Mouse (Mus musculus) kidney, embryonic 14.5 days (tissue): ENCODE results near the gene Olfr279. TPM values are rescaled to one million over a fixed set of nuclear protein-coding genes. Genes with fewer than 3 reads are reported as not detected.
"Not testable (repeated sequence)": the region's sequence is repeated elsewhere in the genome, so short reads cannot be mapped to it uniquely, and the experiment has no call there.

Source experiments
- ATAC-seq: fragments of 200-750 bp; cut with Nextera tagmentation; 2 replicates; pipeline ENCODE4 v1.8.0; 2017; ENCODE audit warnings: moderate number of reproducible peaks, mild to moderate bottlenecking, moderate TSS enrichment, moderate library complexity; ENCODE audit not compliant: low FRiP score, low TSS enrichment
- H3K27ac ChIP-seq: fragments of 300-500 bp; sonication (generic); 2 replicates; pipeline ENCODE4 v1.5.1; 2014; ENCODE audit warnings: low read depth, mild to moderate bottlenecking, low read length, moderate library complexity, mixed read lengths
- H3K27me3 ChIP-seq: fragments of 300-500 bp; sonication (generic); 2 replicates; pipeline ENCODE4 v1.6.1; 2014; ENCODE audit warnings: mild to moderate bottlenecking, low read length; ENCODE audit not compliant: control insufficient read depth, insufficient read depth
- H3K36me3 ChIP-seq: fragments of 300-500 bp; sonication (generic); 2 replicates; pipeline ENCODE4 v1.6.1; 2014; ENCODE audit warnings: low read length, mixed read lengths; ENCODE audit not compliant: control insufficient read depth, insufficient read depth
- H3K4me1 ChIP-seq: fragments of 300-500 bp; sonication (generic); 2 replicates; pipeline ENCODE4 v1.6.1; 2014; ENCODE audit warnings: low read length, mixed read lengths; ENCODE audit not compliant: control insufficient read depth, insufficient read depth
- H3K4me2 ChIP-seq: fragments of 300-500 bp; sonication (generic); replicated peaks from 2 replicates; pipeline ENCODE4 v1.6.1; 2014; ENCODE audit warnings: low read depth, mild to moderate bottlenecking, low read length
- H3K4me3 ChIP-seq: fragments of 300-500 bp; sonication (generic); 2 replicates; pipeline ENCODE4 v1.5.1; 2014; ENCODE audit warnings: mild to moderate bottlenecking, low read length
- H3K9ac ChIP-seq: fragments of 300-500 bp; sonication (generic); 2 replicates; pipeline ENCODE4 v1.6.1; 2014; ENCODE audit warnings: low read depth, mild to moderate bottlenecking, low read length, moderate library complexity
- H3K9me3 ChIP-seq: fragments of 300-500 bp; sonication (generic); 2 replicates; pipeline ENCODE4 v1.6.1; 2016; ENCODE audit warnings: low read length; ENCODE audit not compliant: control insufficient read depth
- WGBS: fragments of 180-500 bp; shearing (Covaris S2); extraction: QIAGEN DNeasy Blood & Tissue Kit; methylation state at CpG from one replicate; pipeline ENCODE4 v1.1.7; 2014; 5-methylcytosine and 5-hydroxymethylcytosine counted together
- polyA plus RNA-seq: library from polyadenylated mRNA; unstranded; fragments of >200 nt; fragmentation: Nextera tagmentation; extraction: Ambion mirVana; gene quantifications from 2 replicates; pipeline ENCODE4 v1.2.1, GENCODE M21; 2014

Gene Olfr279
- polyA plus RNA-seq, 1 experiment from 2014 or later = not detected

GRCm38 (mm10) chr15:98506253-98506957, 14.2 kb downstream of the Olfr279 start:
- no peaks in the 10 kb centered on the region for H3K9me3 ChIP-seq
- no peak overlapping the region for H3K4me3 ChIP-seq
- no peak overlapping the region for H3K27ac ChIP-seq
- ATAC-seq = no peak
- H3K9ac ChIP-seq = no peak overlapping the region
- no peaks in the 10 kb centered on the region for H3K36me3 ChIP-seq
- no peaks in the 10 kb centered on the region for H3K27me3 ChIP-seq
- 84% methylated on average over 9 of the region's 9 CpGs for WGBS
- 0 out of 2 replicates have a peak, but pooled peaks cover 2% of the 10 kb centered on the region for H3K4me1 ChIP-seq
- H3K4me2 ChIP-seq = no peak overlapping the region

GRCm38 (mm10) chr15:98507321-98507720, 15.1 kb downstream of the Olfr279 start:
- Histone ChIP-seq H3K4me3 (no peak overlapping the region), H3K9ac (no peak overlapping the region), H3K27me3 (no peaks in the 10 kb centered on the region), H3K4me2 (no peak overlapping the region), H3K36me3 (no peaks in the 10 kb centered on the region), H3K9me3 (no peaks in the 10 kb centered on the region), H3K27ac (no peak overlapping the region), H3K4me1 (0 out of 2 replicates have a peak, but pooled peaks cover 2% of the 10 kb centered on the region)
- ATAC-seq = no peak
- WGBS = 80% methylated on average over 6 of the region's 6 CpGs

- WGBS = 65% methylated on average over 2 of the region's 2 CpGs
These were observed 17.2 kb downstream of the Olfr279 start for GRCm38 (mm10) chr15:98509387-98509786.

GRCm38 (mm10) chr15:98510438-98511385, 18.5 kb downstream of the Olfr279 start:
- 28% methylated on average over 25 of the region's 25 CpGs for WGBS
- no peaks in the 10 kb centered on the region for H3K27me3 ChIP-seq
- peak; percentile 58; the same call in 1 of the 2 replicates for ATAC-seq

More at GRCm38 (mm10) chr15:98509387-98509786, 17.2 kb downstream of the Olfr279 start:
- Histone ChIP-seq H3K27ac (no peak overlapping the region), H3K4me2 (no peak overlapping the region), H3K4me1 (0 out of 2 replicates have a peak, but pooled peaks cover 2% of the 10 kb centered on the region), H3K36me3 (no peaks in the 10 kb centered on the region), H3K9me3 (no peaks in the 10 kb centered on the region), H3K9ac (no peak overlapping the region), H3K4me3 (no peak overlapping the region), H3K27me3 (no peaks in the 10 kb centered on the region)
- no peak for ATAC-seq

GRCm38 (mm10) chr15:98511386-98511928, 19.3 kb downstream of the Olfr279 start:
- no peaks in the 10 kb centered on the region for H3K36me3 ChIP-seq
- H3K27me3 ChIP-seq = no peaks in the 10 kb centered on the region
- WGBS = 73% methylated on average over 13 of the region's 13 CpGs
- no peak overlapping the region for H3K4me2 ChIP-seq
- ATAC-seq = no peak
- H3K27ac ChIP-seq = no peak overlapping the region
- no peak overlapping the region for H3K9ac ChIP-seq
- 0 out of 2 replicates have a peak, but pooled peaks cover 2% of the 10 kb centered on the region for H3K4me1 ChIP-seq
- no peak overlapping the region for H3K4me3 ChIP-seq
- H3K9me3 ChIP-seq = no peaks in the 10 kb centered on the region

More at GRCm38 (mm10) chr15:98510438-98511385, 18.5 kb downstream of the Olfr279 start:
- H3K4me3 ChIP-seq = peak overlapping the region; percentile 18; the same call in 1 of the 2 replicates
- peak overlapping the region; percentile 43 for H3K4me2 ChIP-seq
- no peaks in the 10 kb centered on the region for H3K9me3 ChIP-seq
- 0 out of 2 replicates have a peak, but pooled peaks cover 2% of the 10 kb centered on the region for H3K4me1 ChIP-seq
- no peak overlapping the region for H3K27ac ChIP-seq
- H3K36me3 ChIP-seq = no peaks in the 10 kb centered on the region
- no peak overlapping the region for H3K9ac ChIP-seq

GRCm38 (mm10) chr15:98512232-98512631, 20.0 kb downstream of the Olfr279 start:
- Histone ChIP-seq H3K27ac (no peak overlapping the region), H3K4me3 (no peak overlapping the region), H3K4me2 (no peak overlapping the region), H3K4me1 (0 out of 2 replicates have a peak, but pooled peaks cover 2% of the 10 kb centered on the region), H3K36me3 (no peaks in the 10 kb centered on the region), H3K27me3 (no peaks in the 10 kb centered on the region), H3K9ac (no peak overlapping the region), H3K9me3 (no peaks in the 10 kb centered on the region)
- no peak for ATAC-seq
- 79% methylated on average over 8 of the region's 8 CpGs for WGBS

GRCm38 (mm10) chr15:98512799-98513321, 20.7 kb downstream of the Olfr279 start:
- Histone ChIP-seq H3K27ac (no peak overlapping the region), H3K9ac (no peak overlapping the region), H3K27me3 (no peaks in the 10 kb centered on the region), H3K4me2 (no peak overlapping the region), H3K4me3 (no peak overlapping the region), H3K36me3 (peaks cover 3% of the 10 kb centered on the region), H3K9me3 (no peaks in the 10 kb centered on the region), H3K4me1 (0 out of 2 replicates have a peak, but pooled peaks cover 2% of the 10 kb centered on the region)
- no peak for ATAC-seq
- 52% methylated on average over 17 of the region's 17 CpGs for WGBS

- H3K9me3 ChIP-seq, H3K27me3 ChIP-seq, H3K4me2 ChIP-seq, H3K9ac ChIP-seq, H3K4me1 ChIP-seq, H3K4me3 ChIP-seq, ATAC-seq, H3K27ac ChIP-seq: not testable (repeated sequence)
- peaks cover 11% of the 10 kb centered on the region for H3K36me3 ChIP-seq
- 64% methylated on average over 3 of the region's 3 CpGs for WGBS
These were observed 21.5 kb downstream of the Olfr279 start for GRCm38 (mm10) chr15:98513676-98514075.
